Mouse (Mus musculus) midbrain, embryonic 16.5 days (tissue): ENCODE measurements around the gene Cgnl1. TPM values are rescaled to one million over a fixed set of nuclear protein-coding genes. Genes with fewer than 3 reads are reported as not detected.

Source experiments
- ATAC-seq: fragments of 200-750 bp; cut with Nextera tagmentation; 2 replicates; pipeline ENCODE4 v1.8.0; 2017; ENCODE audit warnings: moderate TSS enrichment
- H3K27ac ChIP-seq: fragments of 300-500 bp; sonication (generic); 2 replicates; pipeline ENCODE4 v1.5.1; 2014; ENCODE audit warnings: mild to moderate bottlenecking, low read length, mixed read lengths
- H3K27me3 ChIP-seq: fragments of 300-500 bp; sonication (generic); 2 replicates; pipeline ENCODE4 v1.6.1; 2014; ENCODE audit warnings: low read depth, low read length, mixed read lengths; ENCODE audit not compliant: control insufficient read depth, insufficient read depth
- H3K36me3 ChIP-seq: fragments of 300-500 bp; sonication (generic); 2 replicates; pipeline ENCODE4 v1.6.1; 2014; ENCODE audit warnings: mild to moderate bottlenecking, low read length, moderate library complexity, mixed read lengths; ENCODE audit not compliant: control insufficient read depth, insufficient read depth
- H3K4me1 ChIP-seq: fragments of 300-500 bp; sonication (generic); 2 replicates; pipeline ENCODE4 v1.6.1; 2014; ENCODE audit warnings: mild to moderate bottlenecking, low read length, mixed read lengths; ENCODE audit not compliant: control insufficient read depth, insufficient read depth
- H3K4me2 ChIP-seq: fragments of 300-500 bp; sonication (generic); 2 replicates; pipeline ENCODE4 v1.6.1; 2014; ENCODE audit warnings: mild to moderate bottlenecking, low read length, mixed read lengths
- H3K4me3 ChIP-seq: fragments of 300-500 bp; sonication (generic); 2 replicates; pipeline ENCODE4 v1.5.1; 2014; ENCODE audit warnings: low read depth, mild to moderate bottlenecking, low read length, moderate library complexity, mixed read lengths
- H3K9ac ChIP-seq: fragments of 300-500 bp; sonication (generic); 2 replicates; pipeline ENCODE4 v1.6.1; 2014; ENCODE audit warnings: low read depth, low read length, mixed read lengths
- H3K9me3 ChIP-seq: fragments of 300-500 bp; sonication (generic); replicated peaks from 2 replicates; pipeline ENCODE4 v1.6.1; 2014; ENCODE audit warnings: mild to moderate bottlenecking, low read length, mixed read lengths; ENCODE audit not compliant: control insufficient read depth, poor library complexity, severe bottlenecking
- WGBS: fragments of 180-500 bp; shearing (Covaris S2); extraction: QIAGEN DNeasy Blood & Tissue Kit; methylation state at CpG from one replicate; pipeline ENCODE4 v1.1.7; 2014; 5-methylcytosine and 5-hydroxymethylcytosine counted together
- polyA plus RNA-seq: library from polyadenylated mRNA; unstranded; fragments of >200 nt; fragmentation: Nextera tagmentation; extraction: Ambion mirVana; gene quantifications from 2 replicates; pipeline ENCODE4 v1.2.1, GENCODE M21; 2015

Cgnl1 gene
- polyA plus RNA-seq, 1 experiment from 2014 or later, result 4.2 TPM

GRCm38 (mm10) chr9:71746405-71746804 lies 25.0 kb downstream of the Cgnl1 start:
- no peak for ATAC-seq
- 59% methylated on average over 4 of the region's 4 CpGs for WGBS

GRCm38 (mm10) chr9:71738081-71738930 lies 33.1 kb downstream of the Cgnl1 start:
- H3K27me3 ChIP-seq, result no peaks in the 10 kb centered on the region
- H3K4me3 ChIP-seq, result no peak overlapping the region
- H3K4me1 ChIP-seq, result 0 out of 2 replicates have a peak, but pooled peaks cover 3% of the 10 kb centered on the region
- H3K36me3 ChIP-seq, result no peaks in the 10 kb centered on the region
- H3K27ac ChIP-seq, result no peak overlapping the region
- ATAC-seq, result no peak
- WGBS, result 77% methylated on average over 12 of the region's 12 CpGs
- H3K9ac ChIP-seq, result no peak overlapping the region
- no peaks in the 10 kb centered on the region; the same call in 1 of the 2 replicates for H3K9me3 ChIP-seq
- no peak overlapping the region for H3K4me2 ChIP-seq

More at GRCm38 (mm10) chr9:71746405-71746804, 25.0 kb downstream of the Cgnl1 start:
- H3K9me3 ChIP-seq, result no peaks in the 10 kb centered on the region
- no peak overlapping the region for H3K9ac ChIP-seq
- no peak overlapping the region for H3K4me2 ChIP-seq
- H3K27ac ChIP-seq, result no peak overlapping the region
- no peaks in the 10 kb centered on the region for H3K27me3 ChIP-seq
- H3K4me3 ChIP-seq, result no peak overlapping the region
- H3K36me3 ChIP-seq, result no peaks in the 10 kb centered on the region
- H3K4me1 ChIP-seq, result peaks cover 3% of the 10 kb centered on the region; the same call in 1 of the 2 replicates

- no peak overlapping the region for H3K9ac ChIP-seq
- no peak for ATAC-seq
- 0 out of 2 replicates have a peak, but pooled peaks cover 3% of the 10 kb centered on the region for H3K4me1 ChIP-seq
- no peak overlapping the region for H3K4me2 ChIP-seq
- no peaks in the 10 kb centered on the region for H3K27me3 ChIP-seq
- no peaks in the 10 kb centered on the region for H3K36me3 ChIP-seq
- no peaks in the 10 kb centered on the region; the same call in 1 of the 2 replicates for H3K9me3 ChIP-seq
- H3K4me3 ChIP-seq, result no peak overlapping the region
- no peak overlapping the region for H3K27ac ChIP-seq
- 44% methylated on average over 3 of the region's 3 CpGs for WGBS
Observed at GRCm38 (mm10) chr9:71737257-71738023, 34.0 kb downstream of the Cgnl1 start.

GRCm38 (mm10) chr9:71735886-71736285 lies 35.5 kb downstream of the Cgnl1 start:
- H3K9me3 ChIP-seq, result no peaks in the 10 kb centered on the region; the same call in 1 of the 2 replicates
- 92% methylated on average over 7 of the region's 7 CpGs for WGBS
- no peak for ATAC-seq
- no peak overlapping the region for H3K9ac ChIP-seq
- 0 out of 2 replicates have a peak, but pooled peaks cover 3% of the 10 kb centered on the region for H3K4me1 ChIP-seq
- no peak overlapping the region for H3K4me2 ChIP-seq
- no peak overlapping the region for H3K27ac ChIP-seq
- no peaks in the 10 kb centered on the region for H3K36me3 ChIP-seq
- no peaks in the 10 kb centered on the region for H3K27me3 ChIP-seq
- no peak overlapping the region for H3K4me3 ChIP-seq

- H3K9me3 ChIP-seq, result no peaks in the 10 kb centered on the region
- ATAC-seq, result no peak
- no peaks in the 10 kb centered on the region for H3K36me3 ChIP-seq
- H3K27ac ChIP-seq, result no peak overlapping the region
- H3K4me2 ChIP-seq, result no peak overlapping the region
- 0 out of 2 replicates have a peak, but pooled peaks cover 3% of the 10 kb centered on the region for H3K4me1 ChIP-seq
- H3K9ac ChIP-seq, result no peak overlapping the region
- H3K27me3 ChIP-seq, result no peaks in the 10 kb centered on the region
- H3K4me3 ChIP-seq, result no peak overlapping the region
- WGBS, result 71% methylated on average over 2 of the region's 2 CpGs
Observed at GRCm38 (mm10) chr9:71733559-71733958, 37.8 kb downstream of the Cgnl1 start.

GRCm38 (mm10) chr9:71728822-71729311 lies 42.5 kb downstream of the Cgnl1 start:
- Histone ChIP-seq H3K36me3 (no peaks in the 10 kb centered on the region), H3K9ac (no peak overlapping the region), H3K27me3 (no peaks in the 10 kb centered on the region), H3K4me3 (no peak overlapping the region), H3K9me3 (no peaks in the 10 kb centered on the region), H3K27ac (no peak overlapping the region), H3K4me1 (no peaks in the 10 kb centered on the region), H3K4me2 (no peak overlapping the region)
- 55% methylated on average over 5 of the region's 5 CpGs for WGBS
- no peak for ATAC-seq

- no peak overlapping the region for H3K4me2 ChIP-seq
- H3K27me3 ChIP-seq, result no peaks in the 10 kb centered on the region
- no peak overlapping the region for H3K9ac ChIP-seq
- no peak for ATAC-seq
- no peak overlapping the region for H3K27ac ChIP-seq
- WGBS, result 82% methylated on average over 4 of the region's 4 CpGs
- no peaks in the 10 kb centered on the region for H3K4me1 ChIP-seq
- H3K4me3 ChIP-seq, result no peak overlapping the region
- H3K36me3 ChIP-seq, result no peaks in the 10 kb centered on the region
- no peaks in the 10 kb centered on the region for H3K9me3 ChIP-seq
Observed at GRCm38 (mm10) chr9:71727233-71727632, 44.2 kb downstream of the Cgnl1 start.

- Histone ChIP-seq H3K4me3 (no peak overlapping the region), H3K9me3 (no peaks in the 10 kb centered on the region), H3K4me2 (no peak overlapping the region), H3K27ac (no peak overlapping the region), H3K4me1 (no peaks in the 10 kb centered on the region), H3K36me3 (no peaks in the 10 kb centered on the region), H3K27me3 (no peaks in the 10 kb centered on the region), H3K9ac (no peak overlapping the region)
- no peak for ATAC-seq
- WGBS, result 87% methylated on average over 3 of the region's 3 CpGs
Observed at GRCm38 (mm10) chr9:71726121-71726520, 45.3 kb downstream of the Cgnl1 start.
